Mouse (Mus musculus) heart, adult 18-20 months (tissue): ENCODE results near the gene Nr2f1. TPM values are rescaled to one million over a fixed set of nuclear protein-coding genes. Genes with fewer than 3 reads are reported as not detected.

ENCODE experiments used
- DNase-seq, 2 experiments: peaks; one replicate each; pipeline ENCODE4 v3.0.0; 2021 to 2022; ENCODE audit warnings: mixed read lengths in 1 of 2
- total RNA-seq, 2 experiments: library from RNA; stranded (reverse); gene quantifications; 2 replicates each; pipeline ENCODE4 v1.2.3; 2021

The Nr2f1 gene
- total RNA-seq, 2 experiments from 2014 or later = 2.1 to 2.6 TPM

DNA sequence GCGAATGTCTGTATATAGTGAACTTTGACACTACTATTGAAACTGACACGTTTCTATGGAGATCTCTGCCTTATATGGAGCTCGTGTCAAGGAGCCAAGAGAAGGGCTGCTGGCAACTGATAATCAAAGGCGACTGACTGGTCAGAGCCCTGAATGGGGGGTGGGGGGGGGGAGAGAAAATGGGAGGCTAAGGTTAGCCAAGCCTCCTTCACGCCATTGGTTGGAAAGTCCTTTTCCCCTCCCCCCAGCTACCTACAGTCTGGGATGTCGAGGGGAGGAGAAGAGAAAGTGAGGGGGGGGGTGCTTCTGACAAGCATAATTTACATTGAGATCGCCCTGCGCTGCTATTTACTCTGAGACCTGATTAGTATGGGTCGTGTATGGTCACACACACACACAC lies 850 bp upstream of the Nr2f1 start:
- peak in 1 of 2 experiments; percentile 47 for DNase-seq

DNA sequence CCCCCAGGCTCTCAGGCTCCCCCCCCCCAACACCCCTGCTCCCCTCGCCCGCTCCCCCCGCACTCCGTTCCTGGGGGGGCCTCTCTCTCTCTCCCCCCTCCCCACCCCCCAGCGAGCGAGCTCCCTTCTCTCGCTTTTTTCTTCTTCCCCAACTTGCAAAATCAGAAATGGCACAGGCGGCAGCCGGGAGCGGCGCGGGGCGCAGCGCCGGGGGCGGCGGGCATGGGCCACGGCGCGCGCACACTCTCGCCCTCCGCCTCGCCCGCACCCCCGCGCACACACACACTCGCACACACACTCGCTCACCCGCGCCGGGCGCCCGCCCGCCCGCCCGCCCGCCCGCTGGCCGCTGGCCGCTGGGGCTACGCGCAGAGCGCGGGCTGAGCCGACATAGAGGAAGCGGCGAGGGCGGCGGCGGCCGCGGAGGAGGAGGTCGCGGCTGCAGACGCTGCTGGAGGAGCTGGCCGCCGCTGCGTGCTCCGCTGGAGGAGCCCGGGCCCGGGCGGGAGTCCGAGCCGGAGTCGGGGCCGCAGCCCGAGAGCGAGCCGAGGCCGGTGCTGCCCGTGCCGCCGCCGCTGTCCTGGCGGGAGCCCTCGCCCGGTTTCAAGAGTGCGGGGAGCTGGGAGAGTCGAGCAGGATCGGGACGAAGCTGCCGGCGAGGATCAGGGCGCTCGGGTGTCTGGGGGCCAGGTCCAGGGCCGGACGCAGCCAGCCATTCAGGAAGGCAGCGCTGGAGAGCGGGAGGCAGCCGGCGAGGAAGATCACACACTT lies 501 bp downstream of the Nr2f1 start:
- DNase-seq = peak; percentile 54 to 66

DNA sequence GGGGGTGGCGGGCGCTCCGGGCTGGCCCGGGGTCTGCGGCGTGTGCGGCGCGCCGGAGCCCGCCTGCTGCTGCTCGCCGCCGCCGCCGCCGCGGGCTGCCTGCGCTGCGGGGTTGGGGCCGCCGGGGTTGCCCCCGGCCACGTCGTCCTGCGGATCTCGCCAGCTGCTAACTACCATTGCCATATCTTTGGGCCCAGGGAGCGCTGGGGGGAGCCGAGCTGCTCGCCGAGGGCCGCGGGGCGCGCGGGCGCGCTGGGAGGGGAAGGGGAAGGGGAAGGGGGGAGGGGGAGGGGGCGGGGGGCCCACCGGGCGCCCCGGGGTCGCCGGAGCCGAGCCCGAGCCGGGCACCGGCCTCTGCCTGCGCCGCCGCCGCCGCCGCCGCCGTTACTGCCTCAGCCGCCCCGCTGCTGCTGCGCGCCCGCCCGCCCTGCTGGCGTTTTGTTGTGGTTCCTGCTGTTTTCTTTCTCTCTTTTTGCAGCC lies 1.1 kb downstream of the Nr2f1 start:
- peak in 1 of 2 experiments; percentile 16 for DNase-seq

DNA sequence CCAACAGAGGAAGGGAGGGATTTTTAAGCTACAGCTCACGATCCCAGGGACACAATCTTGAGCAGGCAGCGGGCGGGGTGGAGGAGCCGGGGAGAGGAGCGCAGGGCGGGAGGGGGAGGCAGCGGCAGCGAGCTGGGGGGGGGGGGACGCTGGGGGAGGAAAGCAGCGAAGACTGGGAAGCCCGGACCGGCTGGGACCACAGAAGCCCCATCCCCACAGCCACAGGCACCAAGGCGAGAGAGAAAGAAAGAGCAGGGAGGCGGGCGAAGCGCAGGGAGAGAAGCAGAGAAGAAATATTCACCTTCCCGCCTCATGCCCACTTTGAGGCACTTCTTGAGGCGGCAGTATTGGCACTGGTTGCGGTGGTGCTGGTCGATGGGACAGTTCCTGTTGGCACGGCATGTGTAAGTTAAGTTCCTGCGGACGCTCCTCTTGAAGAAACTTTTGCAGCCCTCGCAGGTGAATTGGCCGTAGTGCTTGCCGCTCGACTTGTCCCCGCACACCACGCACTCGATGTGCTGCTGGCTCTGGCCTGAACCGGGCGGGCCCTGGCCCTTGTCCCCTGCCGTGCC lies 1.7 kb downstream of the Nr2f1 start:
- DNase-seq = peak; percentile 42 to 62

DNA sequence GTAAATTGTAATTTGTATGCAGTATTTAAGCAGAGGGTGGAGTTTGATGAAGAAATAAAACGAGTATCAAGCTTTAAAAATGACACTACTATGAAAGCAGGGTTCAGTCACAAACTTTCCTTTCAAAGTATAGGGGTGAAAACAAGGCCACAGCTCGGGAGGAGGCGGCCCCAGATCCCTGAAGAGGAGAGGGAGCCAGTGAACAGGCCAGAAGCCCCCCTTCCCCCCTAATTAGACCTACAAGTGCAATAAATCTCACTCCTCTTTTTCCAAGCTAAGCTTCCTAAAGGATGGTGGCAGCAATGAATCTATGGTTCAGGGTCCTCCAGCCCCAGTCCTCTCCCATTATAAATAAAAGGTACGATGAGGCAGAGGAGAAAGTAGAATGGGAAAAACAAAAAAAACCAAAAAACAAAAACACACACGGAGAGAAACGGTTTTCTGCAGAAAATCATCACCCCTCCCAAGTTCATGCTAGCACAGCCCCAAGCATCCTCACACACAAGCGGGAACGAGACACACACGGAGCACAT lies 2.2 kb downstream of the Nr2f1 start:
- no peak for DNase-seq

DNA sequence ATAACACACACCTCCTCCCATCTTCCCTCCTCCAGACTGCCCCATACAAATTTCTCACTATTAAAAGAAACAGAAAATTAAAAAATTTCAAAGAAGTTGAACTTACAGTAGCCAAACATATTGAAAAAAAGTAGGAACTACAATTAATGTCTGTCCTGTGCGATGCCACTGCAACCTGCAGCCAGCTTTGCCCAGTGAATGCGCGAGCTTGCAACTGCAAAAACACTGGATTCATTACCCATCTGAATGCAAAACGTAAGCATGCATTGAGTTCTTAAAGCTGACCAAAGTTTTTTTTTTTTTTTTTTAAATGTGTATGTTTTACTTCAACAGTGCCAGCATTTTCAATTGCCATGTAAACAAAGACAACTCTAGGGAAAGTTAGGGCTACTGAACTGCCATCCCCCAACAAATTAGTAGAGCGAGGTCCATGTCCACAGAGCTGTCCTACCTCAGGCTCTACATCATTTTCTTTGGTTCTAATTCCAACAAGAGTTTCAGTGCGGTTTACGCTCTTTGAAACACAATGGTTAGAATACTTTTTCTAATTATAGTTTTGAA lies 3.2 kb downstream of the Nr2f1 start:
- DNase-seq = no peak

DNA sequence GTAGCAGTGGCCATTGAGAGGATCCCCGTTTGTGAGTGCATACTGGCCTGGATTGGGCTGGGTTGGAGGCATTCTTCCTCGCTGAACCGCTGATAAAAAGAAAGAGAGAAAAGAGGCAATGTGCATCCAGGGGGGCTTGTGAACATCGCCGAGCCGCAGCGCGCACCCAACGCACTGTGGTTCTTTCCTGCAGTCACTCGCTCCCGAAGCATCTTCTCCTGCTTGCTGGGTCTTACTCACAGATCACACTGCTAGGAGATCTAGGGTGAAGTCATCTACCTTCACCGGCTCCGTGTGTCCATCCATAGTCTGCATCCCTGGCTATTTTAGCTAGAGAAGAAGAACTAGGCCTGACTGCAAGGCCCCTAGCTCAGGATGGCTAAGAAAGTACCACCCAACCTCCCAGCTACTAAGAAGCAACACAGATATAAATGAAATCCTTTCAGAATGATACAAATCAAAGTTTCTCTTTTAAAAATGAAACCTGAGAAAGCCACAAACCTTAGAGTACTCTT lies 3.9 kb downstream of the Nr2f1 start:
- no peak for DNase-seq

DNA sequence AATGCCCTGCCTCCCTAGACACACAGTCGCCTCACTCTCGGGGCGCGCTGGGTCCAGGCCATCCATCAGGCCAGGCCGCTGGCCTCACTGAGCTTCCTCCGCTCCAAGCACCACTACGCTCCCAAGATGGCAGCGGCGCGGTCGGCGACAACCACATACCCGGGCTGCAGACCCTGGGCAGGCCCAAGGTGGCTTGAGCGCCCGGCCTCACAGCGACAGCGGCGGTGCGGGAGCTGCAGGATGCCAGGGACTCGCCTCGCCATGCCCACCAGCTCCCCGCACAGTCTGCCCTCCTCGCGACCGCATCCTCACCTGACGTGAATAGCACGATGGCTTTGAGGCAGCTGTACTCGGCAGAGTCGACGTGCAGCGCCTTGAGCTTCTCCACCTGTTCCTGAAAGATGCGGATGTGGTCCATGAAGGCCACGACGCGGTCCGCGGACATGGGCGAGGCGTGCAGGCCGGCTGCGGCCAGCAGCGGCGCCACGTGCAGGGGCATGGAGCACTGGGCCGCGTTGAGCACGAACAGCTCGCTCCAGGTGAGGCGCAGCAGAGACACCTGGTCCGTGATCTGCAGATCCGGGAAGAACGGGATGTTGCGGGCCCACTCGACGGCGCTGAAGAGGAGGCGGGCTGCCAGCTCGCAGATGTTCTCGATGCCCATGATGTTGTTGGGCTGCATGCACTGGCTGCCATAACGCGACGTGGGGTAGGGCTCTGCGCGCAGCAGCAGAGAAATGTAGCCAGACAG lies 4.5 kb downstream of the Nr2f1 start:
- no peak for DNase-seq

DNA sequence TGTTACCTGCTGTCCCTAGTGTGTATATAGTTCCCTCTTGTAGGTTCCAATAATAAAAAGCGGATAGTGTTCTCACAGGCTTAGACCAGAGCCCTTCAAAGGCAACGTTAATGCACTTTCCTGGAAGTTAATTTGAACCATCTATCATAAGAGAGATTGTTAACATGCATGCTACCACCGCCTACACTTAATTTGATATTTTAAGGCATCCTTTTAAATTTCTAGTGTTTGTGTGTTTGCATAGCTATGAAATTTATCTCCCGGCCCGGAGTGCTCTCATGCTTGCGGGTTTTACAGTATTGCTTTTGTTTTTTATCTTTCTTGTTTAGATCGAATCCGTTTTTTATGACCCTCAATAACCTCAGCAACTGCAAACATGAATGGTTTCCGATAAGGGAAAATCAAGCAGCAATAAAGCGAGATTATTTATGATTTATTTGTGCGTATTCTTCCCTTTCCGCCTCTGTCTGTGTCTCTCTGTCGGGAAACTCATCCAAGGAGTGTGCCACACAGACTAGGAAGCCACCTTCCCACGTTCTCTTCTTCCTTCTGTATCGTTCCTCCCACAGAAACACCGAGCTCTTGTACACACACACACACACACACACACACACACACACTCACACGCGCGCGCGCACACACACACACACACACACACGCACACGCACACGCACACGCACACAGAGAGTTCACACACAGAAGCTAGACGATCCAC lies 5.3 kb downstream of the Nr2f1 start:
- DNase-seq = no peak

DNA sequence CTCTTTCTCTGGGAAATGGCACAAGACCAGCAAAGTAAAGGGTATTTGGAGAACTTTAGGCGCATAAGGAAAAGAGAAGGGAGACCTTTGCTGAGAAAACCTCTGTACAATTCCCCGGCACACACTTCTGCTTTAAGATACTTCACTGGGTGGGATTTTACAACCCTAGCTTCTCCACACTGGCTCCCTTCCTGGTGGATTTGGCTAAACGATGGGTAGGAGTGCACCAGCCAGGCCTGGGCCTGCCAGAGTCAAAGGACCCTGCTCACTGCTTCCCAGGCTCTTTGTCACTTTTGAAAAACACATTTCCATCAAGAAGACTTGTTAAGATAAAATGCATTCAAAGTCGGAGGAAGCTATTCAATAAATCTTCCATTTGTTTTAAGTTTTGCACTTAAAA lies 6.3 kb downstream of the Nr2f1 start:
- DNase-seq = no peak

DNA sequence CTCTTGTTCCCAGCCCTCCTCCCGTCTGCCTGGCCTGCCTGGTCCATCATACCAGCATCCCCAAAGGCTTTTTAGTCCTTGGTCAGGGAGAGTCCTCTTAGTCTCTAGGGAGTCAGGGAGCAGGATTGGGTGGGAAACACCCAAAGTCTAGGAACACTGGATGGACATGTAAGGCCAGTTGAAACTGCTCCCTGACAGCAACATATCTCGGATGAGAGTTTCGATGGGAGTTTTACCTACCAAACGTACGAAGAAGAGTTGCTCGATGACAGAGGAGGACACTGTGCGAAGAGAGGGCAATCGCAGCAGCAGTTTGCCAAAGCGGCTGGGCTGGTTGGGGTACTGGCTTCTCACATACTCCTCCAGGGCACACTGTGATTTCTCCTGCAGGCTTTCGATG lies 10.0 kb downstream of the Nr2f1 start:
- no peak for DNase-seq

DNA sequence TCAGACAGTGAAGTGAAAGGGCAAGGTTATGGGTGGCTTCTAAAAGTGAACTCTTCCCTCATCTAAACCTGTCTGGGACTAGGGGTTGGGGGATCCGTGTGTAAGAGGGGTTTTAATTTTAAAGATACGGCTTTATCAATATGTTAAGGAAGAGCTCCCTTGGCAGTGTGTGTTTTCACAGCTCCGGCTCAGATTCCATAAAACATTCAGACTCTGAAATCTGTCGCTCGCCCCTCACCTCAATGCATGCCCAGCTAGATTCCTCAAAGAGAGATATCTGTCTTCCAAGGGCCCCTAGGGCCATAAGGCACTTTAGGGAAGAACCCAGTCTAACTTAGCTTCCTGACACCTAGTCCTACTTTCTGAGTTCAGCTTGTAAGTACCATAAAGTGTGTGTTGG lies 11.7 kb downstream of the Nr2f1 start:
- no peak for DNase-seq

DNA sequence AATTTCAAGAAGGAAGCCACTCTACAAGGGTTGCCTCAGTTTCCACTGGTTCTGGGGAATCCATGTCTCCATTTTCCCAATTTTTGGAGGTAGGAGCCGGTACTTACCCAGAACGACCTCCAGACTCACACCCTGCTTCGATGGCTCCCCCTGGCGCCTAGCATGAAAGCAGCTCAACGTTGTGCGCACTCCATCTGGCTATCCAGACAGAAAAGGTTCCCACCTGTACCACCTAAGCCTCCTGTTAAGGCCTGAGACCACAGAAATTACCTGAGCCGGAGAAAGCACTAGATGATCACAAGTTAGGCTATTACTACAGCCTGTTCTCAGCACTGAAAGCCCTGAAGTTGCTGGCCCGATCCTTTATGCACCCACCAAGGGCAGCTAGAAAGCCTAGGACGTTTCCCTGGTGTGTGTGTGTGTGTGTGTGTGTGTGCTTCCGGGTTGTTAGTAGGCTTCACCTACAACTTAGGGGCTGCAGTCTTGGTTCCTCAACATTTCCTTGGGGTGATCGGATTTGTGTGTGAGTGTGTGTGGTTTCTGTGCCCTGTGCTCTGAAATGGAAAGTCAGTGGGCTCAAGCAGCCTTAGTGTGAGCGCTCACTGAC lies 13.1 kb downstream of the Nr2f1 start:
- no peak for DNase-seq

DNA sequence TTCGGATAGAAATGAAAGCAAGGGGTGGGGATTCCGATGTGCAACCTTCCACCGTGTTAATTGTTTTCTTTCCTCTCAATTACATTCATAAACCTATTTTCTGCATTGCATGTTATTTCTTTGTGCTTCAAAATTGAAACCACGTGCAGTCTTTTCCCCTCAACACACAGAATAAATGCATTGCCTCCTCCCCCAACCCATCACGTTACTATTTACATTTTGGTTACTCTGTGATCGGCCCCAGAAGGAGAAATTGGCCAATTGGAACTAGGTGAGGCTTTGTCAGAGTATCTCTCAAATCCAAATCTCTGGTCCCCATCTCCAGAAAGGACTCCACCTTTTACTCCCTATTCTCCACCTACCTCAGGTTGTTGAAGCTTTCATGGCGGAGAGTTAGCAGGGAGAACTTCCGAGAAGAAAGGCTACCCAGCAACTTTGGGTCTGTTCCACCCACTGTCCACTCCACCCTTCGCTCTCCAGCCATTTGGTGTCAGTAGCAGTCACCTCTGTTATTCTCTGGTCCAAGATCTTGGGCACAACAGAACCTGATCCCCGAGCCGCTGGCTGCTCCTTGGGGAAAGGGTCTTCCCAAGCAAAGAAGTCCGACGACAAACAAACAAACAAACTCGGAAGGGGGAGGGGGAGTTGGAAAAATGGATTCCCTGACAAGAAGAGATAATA lies 14.6 kb downstream of the Nr2f1 start:
- DNase-seq = no peak

DNA sequence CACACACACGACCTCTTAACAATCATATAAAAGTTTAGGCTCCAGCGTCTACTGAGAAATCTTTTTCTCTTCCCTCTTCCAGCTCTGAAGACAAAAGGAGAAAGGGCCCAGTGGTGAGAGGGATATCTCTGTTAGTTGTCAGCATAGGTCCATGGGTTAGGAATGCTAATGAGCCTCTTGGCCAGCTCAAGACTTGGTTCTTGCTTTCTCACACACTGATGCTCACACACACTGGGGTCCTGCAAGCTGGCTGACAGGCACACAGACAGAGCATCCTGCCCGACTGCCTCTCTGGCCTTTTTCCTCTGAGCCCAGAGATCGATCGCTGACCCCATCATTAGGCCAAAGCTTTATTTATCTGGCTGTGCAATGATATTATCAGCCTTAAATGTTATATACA lies 15.6 kb downstream of the Nr2f1 start:
- DNase-seq = no peak

DNA sequence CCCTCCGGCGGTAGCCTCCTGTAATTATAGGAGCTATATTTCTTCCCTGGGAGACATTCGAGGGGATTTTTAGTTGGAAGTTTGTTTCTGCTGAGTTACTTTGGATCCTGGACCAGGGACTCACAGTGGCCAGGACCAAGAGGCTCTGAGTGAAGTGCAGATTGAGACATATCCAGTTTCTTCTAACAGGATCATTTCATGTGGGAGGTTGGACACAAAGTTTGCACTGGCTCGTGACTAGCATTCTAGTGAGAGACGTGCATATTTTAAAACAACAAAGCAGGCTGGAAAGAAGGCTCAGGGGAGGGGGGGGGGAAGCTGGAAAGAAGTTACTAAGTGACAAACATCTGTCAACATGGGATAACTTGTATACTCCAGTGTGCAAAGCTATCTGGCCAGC lies 16.6 kb downstream of the Nr2f1 start:
- DNase-seq = no peak

DNA sequence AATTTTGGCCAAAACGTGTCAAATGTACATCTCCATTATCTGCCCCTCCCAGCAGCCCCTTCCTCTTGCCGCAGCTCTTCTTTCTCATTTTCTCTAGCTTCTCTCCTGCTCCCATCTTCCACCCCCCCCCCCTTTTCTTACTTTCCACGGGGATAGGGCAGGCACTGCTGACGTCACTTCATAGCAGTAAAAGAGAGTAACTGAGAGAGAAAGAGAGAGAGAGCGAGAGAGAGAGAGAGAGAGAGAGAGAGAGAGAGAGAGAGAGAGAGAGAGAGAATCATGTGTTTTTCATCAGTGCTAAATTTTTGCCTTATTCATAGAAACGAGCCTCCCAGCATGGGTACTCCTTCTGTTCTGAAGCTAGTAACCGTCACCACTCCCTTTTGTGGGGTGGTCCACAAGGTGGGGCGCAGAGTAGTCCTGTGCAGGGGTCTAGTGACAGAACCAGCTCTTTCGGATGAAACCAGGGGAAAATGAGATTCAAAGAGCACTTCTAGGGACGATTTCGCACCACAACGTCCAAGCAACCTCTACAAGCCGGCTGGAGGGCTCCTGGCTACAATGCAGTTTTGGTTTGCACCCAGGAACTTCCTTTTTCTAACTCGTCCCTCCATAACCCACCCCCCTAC lies 17.5 kb downstream of the Nr2f1 start:
- no peak for DNase-seq

DNA sequence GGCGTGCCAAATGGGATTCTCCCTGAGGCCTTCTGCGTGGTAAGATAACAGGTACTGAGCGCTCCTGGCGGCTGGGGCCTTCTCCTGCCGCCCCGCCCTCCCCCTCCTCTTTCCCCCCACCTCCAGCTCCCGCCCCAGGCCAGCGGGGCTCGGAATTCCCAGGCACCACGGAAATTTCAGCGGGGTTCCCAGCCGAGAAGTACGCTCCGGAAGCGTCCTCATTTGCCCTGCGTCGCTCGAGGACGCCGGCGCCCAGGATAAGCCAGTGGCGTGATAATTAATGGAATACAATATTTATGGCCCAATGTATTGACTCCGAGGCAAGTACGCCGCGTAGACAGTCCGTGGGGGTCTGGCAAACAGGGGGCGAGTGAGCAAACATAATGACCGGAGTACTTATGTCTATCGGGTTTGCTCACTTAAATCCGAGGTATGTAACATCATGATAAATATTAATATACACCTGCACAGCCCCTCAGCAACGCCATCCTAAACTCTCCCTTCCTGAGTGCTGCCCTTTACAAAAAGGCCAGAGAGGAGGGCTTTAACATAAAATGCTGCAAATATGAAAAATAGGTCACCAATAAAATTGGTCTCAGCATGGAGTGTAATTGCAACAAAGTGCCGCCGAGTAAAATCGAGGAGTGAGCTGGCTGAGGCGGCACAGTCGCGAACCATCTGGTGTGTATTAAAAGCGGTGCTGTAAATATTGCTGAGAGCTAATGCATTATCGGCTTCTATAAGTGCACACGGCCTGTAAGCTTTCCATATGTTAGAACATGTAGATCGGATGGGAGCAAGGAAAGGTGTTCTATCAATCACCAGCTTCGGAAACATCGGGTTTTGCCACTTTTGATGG lies 18.3 kb downstream of the Nr2f1 start:
- no peak for DNase-seq

DNA sequence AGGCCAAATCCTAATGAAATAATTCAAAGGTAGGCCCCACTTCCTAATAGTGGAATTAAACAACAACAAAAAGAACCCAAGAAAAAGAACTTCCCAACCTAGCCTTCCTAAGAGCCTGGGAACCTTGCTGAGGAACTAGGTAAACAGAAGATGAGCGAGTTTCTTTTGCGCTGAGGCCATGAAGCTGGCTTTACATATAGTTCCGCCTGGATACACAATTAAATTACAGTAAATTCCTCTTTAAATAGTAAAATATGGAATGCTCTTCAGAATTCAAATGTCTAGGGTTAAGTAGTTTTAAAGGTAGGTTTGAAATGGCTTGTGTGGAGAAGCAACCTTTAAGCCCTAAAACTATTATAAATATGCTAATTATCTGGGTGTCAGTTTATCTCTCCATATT lies 19.3 kb downstream of the Nr2f1 start:
- no peak for DNase-seq
